Mouse (Mus musculus): ENCODE data around the gene Setd2. TPM values are rescaled to one million over a fixed set of nuclear protein-coding genes. Genes with fewer than 3 reads are reported as not detected.

The Setd2 gene
- polyA plus RNA-seq (2012; rRNA removed), result 9.4 and 11.4 TPM in 2 replicates

GRCm38 (mm10) chr9:110532538-110533291 is at the start of gene Setd2:
Setd2 (plus strand) TSS chr9:110532597.

GRCm38 (mm10) chr9:110624361-110625166 is 92.2 kb downstream of the Setd2 start, which contains the start of gene Nradd:
Nradd (minus strand) TSS chr9:110624452.

GRCm38 (mm10) chr9:110653655-110654461 is 121.5 kb downstream of the Setd2 start, which contains the start of gene Nbeal2:
Nbeal2 (minus strand) TSS chr9:110654161.

GRCm38 (mm10) chr9:110656249-110657221 is 124.1 kb downstream of the Setd2 start, which contains the start of gene Ccdc12:
Ccdc12 (plus strand) TSS chr9:110656503.

Other genes with a start within 250 kb of the Setd2 start
- gene Elp6, start 227.4 kb upstream of the Setd2 start, polyA plus RNA-seq (2012; rRNA removed), result 6.5 and 7.2 TPM in 2 replicates
- 42.4 and 43.4 TPM in 2 replicates for gene Scap, start 199.3 kb upstream of the Setd2 start, polyA plus RNA-seq (2012; rRNA removed)
- 34.9 and 36.8 TPM in 2 replicates for gene Ptpn23, start 124.4 kb upstream of the Setd2 start, polyA plus RNA-seq (2012; rRNA removed)
- gene Ngp, start 112.8 kb upstream of the Setd2 start, polyA plus RNA-seq (2012; rRNA removed), result 0.21 TPM in 1 of 2 replicates, not detected in the other
- gene Klhl18, start 55.9 kb upstream of the Setd2 start, polyA plus RNA-seq (2012; rRNA removed), result 6.8 TPM in 2 replicates
- gene Kif9, start 55.6 kb upstream of the Setd2 start, polyA plus RNA-seq (2012; rRNA removed), result 0.26 and 0.32 TPM in 2 replicates
- gene Nradd, start 91.9 kb downstream of the Setd2 start, polyA plus RNA-seq (2012; rRNA removed), result 8.0 and 8.9 TPM in 2 replicates
- 62.6 and 63.2 TPM in 2 replicates for gene Nbeal2, start 121.6 kb downstream of the Setd2 start, polyA plus RNA-seq (2012; rRNA removed)
- gene Ccdc12, start 123.9 kb downstream of the Setd2 start, polyA plus RNA-seq (2012; rRNA removed), result 50.0 and 53.6 TPM in 2 replicates
- gene Myl3, start 209.3 kb downstream of the Setd2 start, polyA plus RNA-seq (2012; rRNA removed), result 27.2 and 38.0 TPM in 2 replicates
- gene Pth1r, start 214.5 kb downstream of the Setd2 start, polyA plus RNA-seq (2012; rRNA removed), result 9.0 and 13.0 TPM in 2 replicates